Mouse (Mus musculus): ENCODE measurements around the gene Gphn. TPM values are rescaled to one million over a fixed set of nuclear protein-coding genes. Genes with fewer than 3 reads are reported as not detected.
"Not testable (repeated sequence)": the region's sequence is repeated elsewhere in the genome, so short reads cannot be mapped to it uniquely, and the experiment has no call there.

The Gphn gene
- total RNA-seq, 2 experiments from 2014 or later: 63.2 to 64.1 TPM

GRCm38 (mm10) chr12:78315106-78315505, 88.9 kb downstream of the Gphn start:
- DNase-seq (ENCODE audit: low spot score in 2 of 2): no peak

GRCm38 (mm10) chr12:78327946-78328345, 101.8 kb downstream of the Gphn start:
- intact Hi-C loops (cut with DNase I): no loop called here
- DNase-seq (ENCODE audit: low spot score in 2 of 2): no peak

More at GRCm38 (mm10) chr12:78315106-78315505, 88.9 kb downstream of the Gphn start:
- intact Hi-C loops (cut with DNase I): no loop called here

- peak; percentile 37 to 55 for DNase-seq (ENCODE audit: low spot score in 2 of 2)
- intact Hi-C loops (cut with DNase I): no loop called here
Observed at GRCm38 (mm10) chr12:78332107-78332506, 105.9 kb downstream of the Gphn start.

- intact Hi-C loops (cut with DNase I): no loop called here
- no peak for DNase-seq (ENCODE audit: low spot score in 2 of 2)
Observed at GRCm38 (mm10) chr12:78356472-78356871, 130.3 kb downstream of the Gphn start.

- intact Hi-C loops (cut with DNase I): no loop called here
- no peak for DNase-seq (ENCODE audit: low spot score in 2 of 2)
Observed at GRCm38 (mm10) chr12:78389267-78389666, 163.1 kb downstream of the Gphn start.

GRCm38 (mm10) chr12:78395297-78395696, 169.1 kb downstream of the Gphn start:
- intact Hi-C loops (cut with DNase I): no loop called here
- no peak for DNase-seq (ENCODE audit: low spot score in 2 of 2)

- DNase-seq (ENCODE audit: low spot score in 2 of 2): not testable (repeated sequence)
Observed at GRCm38 (mm10) chr12:78407518-78407917, 181.3 kb downstream of the Gphn start.

GRCm38 (mm10) chr12:78522176-78522575, 296.0 kb downstream of the Gphn start:
- no peak for DNase-seq (ENCODE audit: low spot score in 2 of 2)
- intact Hi-C loops (cut with DNase I): no loop called here

More at GRCm38 (mm10) chr12:78407518-78407917, 181.3 kb downstream of the Gphn start:
- intact Hi-C loops (cut with DNase I): not testable (repeated sequence)

GRCm38 (mm10) chr12:78522804-78523394, 296.7 kb downstream of the Gphn start:
- intact Hi-C loops (cut with DNase I): no loop called here
- DNase-seq (ENCODE audit: low spot score in 2 of 2): no peak

GRCm38 (mm10) chr12:78537590-78537989, 311.4 kb downstream of the Gphn start:
- intact Hi-C loops (cut with DNase I); DNase-seq (ENCODE audit: low spot score in 2 of 2): not testable (repeated sequence)

- no peak for DNase-seq (ENCODE audit: low spot score in 2 of 2)
- intact Hi-C loops (cut with DNase I): no loop called here
Observed at GRCm38 (mm10) chr12:78550913-78551312, 324.7 kb downstream of the Gphn start.

- no peak for DNase-seq (ENCODE audit: low spot score in 2 of 2)
Observed at GRCm38 (mm10) chr12:78631816-78632215, 405.6 kb downstream of the Gphn start.

GRCm38 (mm10) chr12:78639466-78639865, 413.3 kb downstream of the Gphn start:
- no peak for DNase-seq (ENCODE audit: low spot score in 2 of 2)
- intact Hi-C loops (cut with DNase I): no loop called here

More at GRCm38 (mm10) chr12:78631816-78632215, 405.6 kb downstream of the Gphn start:
- intact Hi-C loops (cut with DNase I): no loop called here

GRCm38 (mm10) chr12:78640086-78640485, 413.9 kb downstream of the Gphn start:
- no peak for DNase-seq (ENCODE audit: low spot score in 2 of 2)
- intact Hi-C loops (cut with DNase I): no loop called here

- intact Hi-C loops (cut with DNase I): no loop called here
- DNase-seq (ENCODE audit: low spot score in 2 of 2): no peak
Observed at GRCm38 (mm10) chr12:78641220-78641619, 415.0 kb downstream of the Gphn start.

GRCm38 (mm10) chr12:78643691-78644090, 417.5 kb downstream of the Gphn start:
- DNase-seq (ENCODE audit: low spot score in 2 of 2): no peak
- intact Hi-C loops (cut with DNase I): no loop called here

- DNase-seq (ENCODE audit: low spot score in 2 of 2): no peak
- intact Hi-C loops (cut with DNase I): no loop called here
Observed at GRCm38 (mm10) chr12:78645282-78645681, 419.1 kb downstream of the Gphn start.

- intact Hi-C loops (cut with DNase I): no loop called here
- no peak for DNase-seq (ENCODE audit: low spot score in 2 of 2)
Observed at GRCm38 (mm10) chr12:78659718-78660304, 433.6 kb downstream of the Gphn start.

- intact Hi-C loops (cut with DNase I): no loop called here
- DNase-seq (ENCODE audit: low spot score in 2 of 2): no peak
Observed at GRCm38 (mm10) chr12:78678101-78678806, 452.1 kb downstream of the Gphn start.

- DNase-seq (ENCODE audit: low spot score in 2 of 2): no peak
- intact Hi-C loops (cut with DNase I): no loop called here
Observed at GRCm38 (mm10) chr12:78678807-78679189, 452.6 kb downstream of the Gphn start.

GRCm38 (mm10) chr12:78681048-78681447, 454.9 kb downstream of the Gphn start:
- intact Hi-C loops (cut with DNase I): no loop called here
- no peak for DNase-seq (ENCODE audit: low spot score in 2 of 2)
